In genomic region chr6:90436192-90436907, GRCm38 (mm10) we compare ENCODE assay signal across 27 mouse cellular contexts. TPM values are rescaled to one million over a fixed set of nuclear protein-coding genes. Genes with fewer than 3 reads are reported as not detected.
A peak's percentile ranks its signal among the peaks of the same experiment; 100 is the strongest.
DNase-seq lines count a peak whose midpoint lies in the region; ATAC-seq and TF ChIP-seq lines count a peak whose summit lies in the region.
"Had no signal": no experiment of that assay in that cellular context is flagged by ENCODE, and none has a peak within 500 bp of the region (broad histone marks: within the 10 kb centered on the region; RNA-seq: fewer than 3 reads in every experiment).

No protein-coding gene starts in this region.

- peak overlapping the region; percentile 77 for H3K27ac ChIP-seq in liver, embryonic 16.5 days (ENCODE audit: low read length)
- no peak overlapping the region for H3K27ac ChIP-seq in liver, embryonic 12.5 days
- H3K27ac ChIP-seq in ES-Bruce4 (ENCODE audit: insufficient read depth, low read length) (peak overlapping the region; percentile 70), ES-E14 (ENCODE audit: insufficient read depth, low read depth, low read length, poor library complexity, severe bottlenecking) (peak overlapping the region; percentile 84)
- H3K27ac ChIP-seq in stomach, postnatal 0 days (replicated peaks), result no peak overlapping the region
- H3K27ac ChIP-seq: hindbrain, embryonic 10.5 days; hindbrain, embryonic 15.5 days; kidney, embryonic 15.5 days had no signal

- no peak for DNase-seq in ES-E14 (ENCODE audit: low read depth, low spot score)
- DNase-seq in lung, postnatal 10 days, result peak; percentile 51
- no peak for DNase-seq in frontal cortex, postnatal 36 days (ENCODE audit: low spot score in 2 of 2)
- no peak for DNase-seq in stomach, postnatal 0 days (ENCODE audit: low spot score)
- no peak for DNase-seq in thymus, postnatal 36 days
- DNase-seq: adrenal gland, postnatal 10 days; B cell, adult 2 months; cerebellum, adult 8-10 months; cerebellum, postnatal 25 days; gastrocnemius, postnatal 25 days; heart, adult 18-20 months; kidney, adult 18-20 months; kidney, postnatal 36 days; left cerebral cortex, postnatal 4 days; midbrain, embryonic 14.5 days; right cerebral cortex, postnatal 14 days had no signal

- peak; percentile 63 for ATAC-seq in liver, embryonic 16.5 days (ENCODE audit: low read depth)
- ATAC-seq in liver, embryonic 12.5 days, result no peak
- no peak for ATAC-seq in stomach, postnatal 0 days (ENCODE audit: low FRiP score, low TSS enrichment)
- ATAC-seq: activated CD4-positive, CD25-positive, alpha-beta regulatory T cell, adult 4 months; inflammation-experienced regulatory T-cells, adult 6 months had no signal

- WGBS in liver, embryonic 16.5 days (ENCODE audit: insufficient replicate concordance), result 50% methylated on average over 10 of the region's 10 CpGs
- WGBS in liver, embryonic 12.5 days (ENCODE audit: insufficient replicate concordance), result 66% methylated on average over 10 of the region's 10 CpGs
- whole genome bisulfite sequencing in stomach, postnatal 0 days, result 72% methylated on average over 10 of the region's 10 CpGs

- no peak overlapping the region for H3K9ac ChIP-seq in liver, embryonic 16.5 days (ENCODE audit: low read depth, low read length)
- no peak overlapping the region for H3K9ac ChIP-seq in liver, embryonic 12.5 days
- H3K9ac ChIP-seq in ES-Bruce4 (ENCODE audit: low read depth, poor library complexity, severe bottlenecking) (no peak overlapping the region; the same call in 1 of the 2 replicates), ES-E14 (ENCODE audit: insufficient read depth, low read depth, low read length, poor library complexity, severe bottlenecking) (peak overlapping the region; percentile 60; the same call in 1 of the 2 replicates)
- no peak overlapping the region for H3K9ac ChIP-seq in stomach, postnatal 0 days (ENCODE audit: low read length)
- H3K9ac ChIP-seq: hindbrain, embryonic 15.5 days; kidney, embryonic 15.5 days had no signal

- TF ChIP-seq EP300 in ES-Bruce4 (IDR thresholded peaks at IDR 0.05; ENCODE audit: insufficient read depth, low read depth, low read length), result no peak
- no peak for TF ChIP-seq EP300 in stomach, postnatal 0 days (optimal IDR thresholded peaks at IDR 0.05)

- H3K4me2 ChIP-seq in liver, embryonic 16.5 days (ENCODE audit: low read depth, low read length), result no peak overlapping the region
- H3K4me2 ChIP-seq in liver, embryonic 12.5 days, result no peak overlapping the region
- H3K4me2 ChIP-seq in stomach, postnatal 0 days (replicated peaks; ENCODE audit: low read depth), result no peak overlapping the region
- H3K4me2 ChIP-seq: heart, embryonic 11.5 days; hindbrain, embryonic 15.5 days; kidney, embryonic 15.5 days had no signal

- H3K4me3 ChIP-seq in liver, embryonic 16.5 days (ENCODE audit: low read depth, low read length), result no peak overlapping the region
- no peak overlapping the region for H3K4me3 ChIP-seq in liver, embryonic 12.5 days
- H3K4me3 ChIP-seq in ES-Bruce4 (ENCODE audit: low read depth, low read length) (no peak overlapping the region), ES-E14 (ENCODE audit: insufficient read depth in 1 of 2, low read depth in 1 of 2, low read length in 2 of 2, poor library complexity in 1 of 2, severe bottlenecking in 1 of 2) (no peak overlapping the region)
- H3K4me3 ChIP-seq in stomach, postnatal 0 days (ENCODE audit: low read depth, low read length), result no peak overlapping the region
- H3K4me3 ChIP-seq: hindbrain, embryonic 10.5 days; hindbrain, embryonic 15.5 days; kidney, embryonic 15.5 days had no signal

- H3K27me3 ChIP-seq in liver, embryonic 16.5 days (ENCODE audit: control insufficient read depth, insufficient read depth, low read depth, low read length), result no peaks in the 10 kb centered on the region
- H3K27me3 ChIP-seq in liver, embryonic 12.5 days (replicated peaks), result no peaks in the 10 kb centered on the region; the same call in 1 of the 2 replicates
- H3K27me3 ChIP-seq in ES-Bruce4 (ENCODE audit: control insufficient read depth, insufficient read depth, low read length, poor library complexity, severe bottlenecking), result no peaks in the 10 kb centered on the region
- H3K27me3 ChIP-seq in stomach, postnatal 0 days (ENCODE audit: control insufficient read depth, insufficient read depth, low read length), result no peaks in the 10 kb centered on the region
- H3K27me3 ChIP-seq: hindbrain, embryonic 15.5 days; kidney, embryonic 15.5 days had no signal

- H3K36me3 ChIP-seq in liver, embryonic 16.5 days (ENCODE audit: control insufficient read depth, insufficient read depth), result no peaks in the 10 kb centered on the region
- H3K36me3 ChIP-seq in liver, embryonic 12.5 days, result no peaks in the 10 kb centered on the region
- H3K36me3 ChIP-seq in ES-Bruce4 (ENCODE audit: control insufficient read depth, insufficient read depth, low read length, poor library complexity, severe bottlenecking), result no peaks in the 10 kb centered on the region
- peaks cover 8% of the 10 kb centered on the region for H3K36me3 ChIP-seq in ES-E14 (ENCODE audit: control insufficient read depth, insufficient read depth, low read length, poor library complexity, severe bottlenecking)
- H3K36me3 ChIP-seq in stomach, postnatal 0 days (ENCODE audit: control insufficient read depth, insufficient read depth, low read length), result no peaks in the 10 kb centered on the region
- H3K36me3 ChIP-seq: hindbrain, embryonic 10.5 days; hindbrain, embryonic 15.5 days; kidney, embryonic 15.5 days had no signal

- TF ChIP-seq CTCF in ES-Bruce4 (IDR thresholded peaks at IDR 0.05; ENCODE audit: low read depth, low read length), result no peak
- no peak for TF ChIP-seq CTCF in stomach, postnatal 0 days (IDR thresholded peaks at IDR 0.05; ENCODE audit: low read depth)

- H3K4me1 ChIP-seq in liver, embryonic 16.5 days (ENCODE audit: control insufficient read depth, low read depth, low read length), result 0 out of 2 replicates have a peak, but pooled peaks cover 4% of the 10 kb centered on the region
- H3K4me1 ChIP-seq in liver, embryonic 12.5 days, result no peaks in the 10 kb centered on the region
- peaks cover 3% of the 10 kb centered on the region for H3K4me1 ChIP-seq in ES-Bruce4 (ENCODE audit: control insufficient read depth, insufficient read depth, low read length)
- peaks cover 0 to 19% of the 10 kb centered on the region in 2 experiments; a peak in 3 of 4 replicates for H3K4me1 ChIP-seq in ES-E14 (ENCODE audit: control insufficient read depth in 2 of 2, insufficient read depth in 2 of 2, low read length in 2 of 2, poor library complexity in 1 of 2)
- no peaks in the 10 kb centered on the region for H3K4me1 ChIP-seq in stomach, postnatal 0 days (replicated peaks; ENCODE audit: control insufficient read depth, insufficient read depth)
- H3K4me1 ChIP-seq: hindbrain, embryonic 10.5 days; hindbrain, embryonic 15.5 days; kidney, embryonic 15.5 days had no signal

- no peak for TF ChIP-seq POLR2A in ES-Bruce4 (IDR thresholded peaks at IDR 0.05; ENCODE audit: insufficient read depth, low read length)

- H3K9me3 ChIP-seq in liver, embryonic 16.5 days (replicated peaks; ENCODE audit: control insufficient read depth, low read length), result no peaks in the 10 kb centered on the region
- H3K9me3 ChIP-seq in liver, embryonic 12.5 days (replicated peaks), result no peaks in the 10 kb centered on the region
- H3K9me3 ChIP-seq in ES-Bruce4 (replicated peaks; ENCODE audit: control insufficient read depth, insufficient read depth, low read length, poor library complexity, severe bottlenecking), result no peaks in the 10 kb centered on the region
- H3K9me3 ChIP-seq in ES-E14 (ENCODE audit: control insufficient read depth, insufficient read depth, low read depth, low read length), result no peaks in the 10 kb centered on the region
- no peaks in the 10 kb centered on the region for H3K9me3 ChIP-seq in stomach, postnatal 0 days (ENCODE audit: control insufficient read depth, low read length)
- H3K9me3 ChIP-seq: hindbrain, embryonic 15.5 days; kidney, embryonic 15.5 days had no signal

- in situ Hi-C loops in ES-E14 (cut with MboI; ENCODE audit: low sequenced_read_pairs in 2 of 2, unreplicated experiment in 2 of 2), result no loop called here

TF ChIP-seq in ES-E14, 5 proteins besides CTCF, POLR2A, EP300 and RAD21:
- TF ChIP-seq HCFC1 (IDR thresholded peaks at IDR 0.05; ENCODE audit: borderline replicate concordance, insufficient read depth, low read length), result no peak
- no peak for TF ChIP-seq ZC3H11A (IDR thresholded peaks at IDR 0.05; ENCODE audit: borderline replicate concordance, low read depth, low read length)
- TF ChIP-seq ZNF384 (IDR thresholded peaks at IDR 0.05; ENCODE audit: low read depth, low read length), result no peak
- TF ChIP-seq MAFK (IDR thresholded peaks at IDR 0.05; ENCODE audit: insufficient read depth, low read depth, low read length), result no peak

RNA-seq across cellular contexts. Expression of gene Cfap100, which starts 7.8 kb away (rescaled TPM):
- polyA plus RNA-seq in liver, embryonic 16.5 days (2015; fragmentation: Nextera tagmentation; extraction: Ambion mirVana), result 0.08 and 0.19 TPM in 2 replicates
- polyA plus RNA-seq in liver, embryonic 12.5 days (2016; fragmentation: Nextera tagmentation; extraction: Ambion mirVana), result not detected in 2 replicates
- 2.1 TPM in 1 of 2 replicates, not detected in the other for polyA plus RNA-seq in ES-Bruce4 (2011; ENCODE audit: insufficient read depth, insufficient read length, low read depth, missing spikeins)
- 0.98 and 1.0 TPM in 2 replicates for total RNA-seq in ES-E14 (2012; rRNA removed)
- 0.30 and 0.34 TPM in 2 replicates for polyA plus RNA-seq in stomach, postnatal 0 days (2015; fragmentation: Nextera tagmentation; extraction: Ambion mirVana)
- total RNA-seq: monocyte, adult 5-6 weeks had no signal
- polyA plus RNA-seq: heart, embryonic 11.5 days; small intestine, adult 2 months had no signal

RNA-seq across cellular contexts. Expression of gene Klf15, which starts 26.0 kb away (rescaled TPM):
- 21.7 and 25.8 TPM in 2 replicates for polyA plus RNA-seq in liver, embryonic 16.5 days (2015; fragmentation: Nextera tagmentation; extraction: Ambion mirVana)
- 8.6 and 10.3 TPM in 2 replicates for polyA plus RNA-seq in liver, embryonic 12.5 days (2016; fragmentation: Nextera tagmentation; extraction: Ambion mirVana)
- polyA plus RNA-seq in ES-Bruce4 (2011; ENCODE audit: insufficient read depth, insufficient read length, low read depth, missing spikeins), result 4.8 and 7.4 TPM in 2 replicates
- total RNA-seq in ES-E14 (2012; rRNA removed), result 6.4 and 11.3 TPM in 2 replicates
- polyA plus RNA-seq in stomach, postnatal 0 days (2015; fragmentation: Nextera tagmentation; extraction: Ambion mirVana), result 4.1 and 4.2 TPM in 2 replicates
- total RNA-seq: monocyte, adult 5-6 weeks had no signal
- polyA plus RNA-seq: activated CD4-positive, CD25-positive, alpha-beta regulatory T cell, adult 4 months; inflammation-experienced regulatory T-cells, adult 6 months had no signal

RNA-seq across cellular contexts. Expression of gene Aldh1l1, which starts 49.9 kb away (rescaled TPM):
- polyA plus RNA-seq in liver, embryonic 16.5 days (2015; fragmentation: Nextera tagmentation; extraction: Ambion mirVana), result 35.9 and 48.3 TPM in 2 replicates
- 8.0 and 11.6 TPM in 2 replicates for polyA plus RNA-seq in liver, embryonic 12.5 days (2016; fragmentation: Nextera tagmentation; extraction: Ambion mirVana)
- polyA plus RNA-seq in ES-Bruce4 (2011; ENCODE audit: insufficient read depth, insufficient read length, low read depth, missing spikeins), result 5.0 and 5.8 TPM in 2 replicates
- total RNA-seq in ES-E14 (2012; rRNA removed), result 3.9 and 4.0 TPM in 2 replicates
- polyA plus RNA-seq in stomach, postnatal 0 days (2015; fragmentation: Nextera tagmentation; extraction: Ambion mirVana), result 6.6 and 7.6 TPM in 2 replicates
- total RNA-seq: monocyte, adult 5-6 weeks had no signal

Comparison
In these comparisons a context has a peak if more than half of its experiments do, and no peak if none do; other contexts are left out.
1. H3K27ac ChIP-seq: peak in liver, embryonic 16.5 days (single experiment), ES-Bruce4 (single experiment) and ES-E14 (single experiment); none in liver, embryonic 12.5 days (single experiment) and stomach, postnatal 0 days (single experiment).